Mouse (Mus musculus): ENCODE results near the gene Kif11. TPM values are rescaled to one million over a fixed set of nuclear protein-coding genes. Genes with fewer than 3 reads are reported as not detected.

The Kif11 gene
- polyA plus RNA-seq (2012; ENCODE audit: low replicate concordance): 0.75 and 1.8 TPM in 2 replicates

DNA sequence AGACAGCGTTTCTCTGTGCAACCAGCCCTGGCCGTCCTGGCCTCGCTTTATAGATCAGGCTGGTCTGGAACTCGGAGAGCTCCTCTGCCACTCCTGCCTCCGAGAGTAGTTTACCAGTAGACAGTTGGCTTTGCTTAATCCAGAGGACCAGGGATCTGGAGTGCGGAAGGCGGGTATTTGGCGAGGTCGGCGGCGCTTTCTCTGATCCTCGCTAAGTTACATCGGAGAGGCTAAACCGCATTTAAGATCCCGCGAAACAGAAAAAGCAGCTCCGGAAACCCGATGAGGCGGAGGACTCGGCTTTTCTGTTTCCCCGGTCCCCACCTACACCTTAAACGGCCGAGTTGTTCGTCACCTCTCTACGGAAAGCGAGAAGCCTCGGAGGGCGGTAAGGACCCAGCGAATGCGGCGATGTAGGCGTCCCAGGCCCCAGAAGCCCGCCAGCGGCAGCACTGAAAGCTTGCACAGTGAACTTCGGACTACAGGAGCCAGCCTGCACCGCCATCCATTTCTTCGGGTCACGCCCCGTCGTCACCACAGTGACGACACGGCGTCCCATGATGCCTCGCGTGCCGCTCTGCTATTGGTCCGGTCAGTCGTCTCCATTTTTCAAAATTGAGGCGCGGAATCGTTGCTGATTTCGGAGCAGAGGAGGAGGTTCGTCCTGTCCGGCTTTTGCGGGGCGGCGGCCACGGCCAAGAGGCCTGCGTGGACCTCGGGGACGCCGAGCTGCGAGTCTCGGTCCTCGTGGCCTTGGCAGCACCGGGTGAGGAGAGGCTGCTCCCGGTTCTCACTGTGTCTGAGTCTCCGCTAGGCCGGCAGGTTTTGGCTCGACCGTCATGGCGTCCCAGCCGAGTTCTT is at the start of gene Kif11:
Gene Kif11, plus strand, starts transcription at position 649 of the 861 bp plus-strand sequence.

DNA sequence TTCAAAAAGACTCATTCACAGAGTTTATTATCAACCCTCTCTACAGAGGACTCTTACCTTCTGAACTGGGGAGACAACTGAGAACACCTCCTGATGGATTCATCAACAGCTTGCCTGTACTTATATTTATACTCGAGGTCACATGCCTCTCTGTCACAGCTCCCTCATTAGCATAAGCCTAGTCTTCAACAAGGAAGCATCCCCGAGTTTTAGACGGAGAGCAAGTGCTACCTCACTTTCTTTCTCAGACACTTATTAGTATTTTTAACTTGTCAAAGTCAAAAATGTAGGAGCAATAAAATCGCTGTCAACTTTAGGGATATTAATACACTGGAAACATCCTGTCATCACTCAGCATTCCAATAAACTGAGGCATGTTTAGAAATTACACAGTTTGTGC is 38.5 kb upstream of the Kif11 start, which contains the start of gene Ide:
Gene Ide, minus strand, starts transcription at position 101 of the 400 bp plus-strand sequence.

DNA sequence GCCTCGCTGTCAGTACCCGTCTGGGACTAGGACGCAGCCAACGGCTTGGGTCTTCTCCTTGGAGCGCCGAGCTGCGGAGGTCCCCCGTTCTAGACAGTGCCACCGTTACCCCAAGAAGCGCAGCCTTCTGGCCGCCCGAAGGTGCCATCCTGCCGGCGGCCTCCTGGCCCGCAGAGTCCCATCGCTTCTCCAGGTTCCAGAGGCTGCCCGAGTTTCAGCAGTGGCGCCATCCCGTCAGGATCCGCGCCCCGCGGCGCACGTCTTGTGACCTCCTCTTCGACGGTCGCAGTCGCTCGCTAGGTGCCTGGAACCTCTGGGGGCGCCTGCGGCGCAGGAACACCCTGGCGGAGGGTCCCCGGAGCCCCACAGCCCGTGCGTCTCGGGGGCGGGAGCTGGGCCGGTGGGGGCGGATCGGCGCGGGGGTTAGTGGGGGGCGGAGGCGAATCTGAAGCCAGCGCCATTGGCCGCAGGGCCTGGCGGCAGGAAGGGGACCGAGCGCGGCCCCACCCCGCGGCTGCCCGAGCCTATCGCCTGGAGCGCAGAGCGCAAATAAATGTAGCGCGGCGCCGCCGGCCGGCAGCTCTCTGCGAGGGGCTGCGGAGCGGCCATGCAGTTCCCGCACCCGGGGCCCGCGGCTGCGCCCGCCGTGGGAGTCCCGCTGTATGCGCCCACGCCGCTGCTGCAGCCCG is 58.2 kb downstream of the Kif11 start, which contains the start of gene Hhex:
Gene Hhex, plus strand, starts transcription at position 548 of the 689 bp plus-strand sequence.

Other genes with a start within 250 kb of the Kif11 start
- gene March5, start 168.9 kb upstream of the Kif11 start, polyA plus RNA-seq (2012; ENCODE audit: low replicate concordance): 32.8 and 56.9 TPM in 2 replicates
- 8.4 and 8.7 TPM in 2 replicates for gene Cpeb3, start 167.8 kb upstream of the Kif11 start, polyA plus RNA-seq (2012; ENCODE audit: low replicate concordance)
- gene Ide, start 38.6 kb upstream of the Kif11 start, polyA plus RNA-seq (2012; ENCODE audit: low replicate concordance): 2.8 and 4.2 TPM in 2 replicates
- gene Hhex, start 58.4 kb downstream of the Kif11 start, polyA plus RNA-seq (2012; ENCODE audit: low replicate concordance): 139 and 409 TPM in 2 replicates
- 10.6 and 10.7 TPM in 2 replicates for gene Exoc6, start 174.0 kb downstream of the Kif11 start, polyA plus RNA-seq (2012; ENCODE audit: low replicate concordance)

All from hematopoietic multipotent progenitor cell, adult 10-12 weeks (in vitro differentiated cells).